Mouse (Mus musculus): ENCODE results near the gene Cdk5rap1. TPM values are rescaled to one million over a fixed set of nuclear protein-coding genes. Genes with fewer than 3 reads are reported as not detected.
"Not testable (repeated sequence)": the region's sequence is repeated elsewhere in the genome, so short reads cannot be mapped to it uniquely, and the experiment has no call there.

The Cdk5rap1 gene
- total and polyA plus RNA-seq, 3 experiments, result 25.8 to 43.5 (median 32.0) TPM

DNA sequence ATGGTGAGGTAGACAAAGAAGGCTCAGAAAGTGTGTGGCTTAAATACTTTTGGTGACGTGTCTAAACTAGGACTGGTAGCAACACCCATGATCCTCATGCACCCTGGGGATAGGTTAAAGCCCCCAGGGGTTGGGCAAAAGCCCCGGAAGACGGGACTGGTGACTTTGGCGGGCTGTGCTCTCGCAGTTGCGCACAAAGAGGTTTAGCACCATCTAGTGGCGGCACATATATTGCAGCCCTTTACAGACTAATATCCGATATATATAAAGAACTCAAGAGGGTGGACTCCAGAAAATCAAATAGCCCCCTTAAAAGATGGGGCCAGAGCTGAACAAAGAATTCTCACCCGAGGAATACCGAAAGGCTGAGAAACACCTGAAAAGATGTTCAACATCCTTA, 78.1 kb downstream of the Cdk5rap1 start:
- dilution Hi-C loops (cut with MboI; ENCODE audit: extremely low pct_ligation_motif_present, extremely low pct_unique_long_range_greater_than_20kb, low sequenced_read_pairs); H3K9ac ChIP-seq (ENCODE audit: insufficient read depth, low read depth); H3K27ac ChIP-seq (ENCODE audit: insufficient read depth, low read depth); H3K9me3 ChIP-seq (replicated peaks; ENCODE audit: low read length); H3K4me3 ChIP-seq (replicated peaks in 1 of 3; ENCODE audit: low read depth in 2 of 3, low read length in 2 of 3, poor library complexity in 1 of 3); H3K36me3 ChIP-seq (replicated peaks in 1 of 2; ENCODE audit: control insufficient read depth in 1 of 2, insufficient read depth in 1 of 2, low read length in 1 of 2); H3K79me2 ChIP-seq (replicated peaks; ENCODE audit: control insufficient read depth, extremely low read depth, insufficient read depth, poor library complexity, severe bottlenecking); H3K4me1 ChIP-seq (ENCODE audit: control insufficient read depth in 1 of 2, insufficient read depth in 2 of 2): not testable (repeated sequence)
- peak; percentile 49 for DNase-seq (ENCODE audit: extremely low read depth)
- H3K4me2 ChIP-seq (ENCODE audit: insufficient read depth, low read depth, poor library complexity, severe bottlenecking), result peak overlapping the region; percentile 6; the same call in 1 of the 2 replicates
- H3K27me3 ChIP-seq (replicated peaks), result peaks cover 41% of the 10 kb centered on the region
- peak; percentile 52 for TF ChIP-seq RAD21 (IDR thresholded peaks at IDR 0.05; ENCODE audit: low read depth, low read length)
- TF ChIP-seq E2F4 (IDR thresholded peaks at IDR 0.05; ENCODE audit: insufficient replicate concordance, low read depth, low read length), result peak; percentile 77; the same call in 1 of the 2 replicates
- TF ChIP-seq NRF1 (IDR thresholded peaks at IDR 0.05; ENCODE audit: low read depth, low read length), result peak; percentile 67
- peak; percentile 64 for TF ChIP-seq ELF1 (IDR thresholded peaks at IDR 0.05; ENCODE audit: low read depth, low read length)
- peak; percentile 35 for TF ChIP-seq SMC3 (IDR thresholded peaks at IDR 0.05; ENCODE audit: low read depth, low read length)
- TF ChIP-seq CTCF (conservative IDR thresholded peaks at IDR 0.05 in 1 of 2, IDR thresholded peaks at IDR 0.05 in 1 of 2; ENCODE audit: low read depth in 2 of 2, low read length in 2 of 2), result peak in 1 of 2 experiments; percentile 62; a peak in 2 of 4 replicates
- in situ Hi-C loops (cut with MboI; ENCODE audit: low pct_ligation_motif_present, low pct_unique_long_range_greater_than_20kb, low sequenced_read_pairs), result loop anchor here (5.0 kb wide), 1 partner anchor 92 kb away; no protein-coding TSS in a partner anchor

DNA sequence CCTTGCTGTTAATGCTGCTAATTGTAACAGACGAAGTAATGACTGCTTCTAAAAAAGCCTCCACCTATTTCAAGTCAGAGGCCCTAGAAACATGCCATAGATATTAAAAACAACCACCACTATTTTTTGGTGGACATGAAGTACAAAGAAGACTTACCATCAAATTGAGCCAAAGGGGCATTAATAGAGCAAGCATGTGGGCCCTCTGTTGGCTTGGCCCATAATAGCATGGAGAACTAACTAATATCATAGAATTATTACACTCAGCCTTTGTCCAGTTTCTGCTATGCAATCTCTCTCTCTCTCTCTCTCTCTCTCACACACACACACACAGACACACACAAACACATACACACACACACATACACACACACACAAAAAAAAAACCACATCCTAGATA, 80.0 kb downstream of the Cdk5rap1 start:
- no peaks in the 10 kb centered on the region for H3K79me2 ChIP-seq (replicated peaks; ENCODE audit: control insufficient read depth, extremely low read depth, insufficient read depth, poor library complexity, severe bottlenecking)
- no peak overlapping the region for H3K4me2 ChIP-seq (ENCODE audit: insufficient read depth, low read depth, poor library complexity, severe bottlenecking)
- H3K4me1 ChIP-seq (ENCODE audit: control insufficient read depth in 1 of 2, insufficient read depth in 2 of 2), result no peaks in the 10 kb centered on the region
- H3K27me3 ChIP-seq (replicated peaks), result peaks cover 39% of the 10 kb centered on the region
- in situ Hi-C loops (cut with MboI; ENCODE audit: low pct_ligation_motif_present, low pct_unique_long_range_greater_than_20kb, low sequenced_read_pairs), result loop anchor here (5.0 kb wide), 1 partner anchor 91 kb away; no protein-coding TSS in a partner anchor
- no peaks in the 10 kb centered on the region for H3K9me3 ChIP-seq (replicated peaks; ENCODE audit: low read length)
- dilution Hi-C loops (cut with MboI; ENCODE audit: extremely low pct_ligation_motif_present, extremely low pct_unique_long_range_greater_than_20kb, low sequenced_read_pairs), result no loop called here
- no peak overlapping the region for H3K27ac ChIP-seq (ENCODE audit: insufficient read depth, low read depth)
- no peak overlapping the region for H3K9ac ChIP-seq (ENCODE audit: insufficient read depth, low read depth)
- TF ChIP-seq CTCF (conservative IDR thresholded peaks at IDR 0.05 in 1 of 2, IDR thresholded peaks at IDR 0.05 in 1 of 2; ENCODE audit: low read depth in 2 of 2, low read length in 2 of 2) (peak in 1 of 2 experiments; percentile 42; a peak in 2 of 4 replicates), CHD2 (IDR thresholded peaks at IDR 0.05; ENCODE audit: low read length) (no peak)
- H3K4me3 ChIP-seq (replicated peaks in 1 of 3; ENCODE audit: low read depth in 2 of 3, low read length in 2 of 3, poor library complexity in 1 of 3), result no peak overlapping the region
- H3K36me3 ChIP-seq (replicated peaks in 1 of 2; ENCODE audit: control insufficient read depth in 1 of 2, insufficient read depth in 1 of 2, low read length in 1 of 2), result no peaks in the 10 kb centered on the region
- DNase-seq (ENCODE audit: extremely low read depth), result no peak

DNA sequence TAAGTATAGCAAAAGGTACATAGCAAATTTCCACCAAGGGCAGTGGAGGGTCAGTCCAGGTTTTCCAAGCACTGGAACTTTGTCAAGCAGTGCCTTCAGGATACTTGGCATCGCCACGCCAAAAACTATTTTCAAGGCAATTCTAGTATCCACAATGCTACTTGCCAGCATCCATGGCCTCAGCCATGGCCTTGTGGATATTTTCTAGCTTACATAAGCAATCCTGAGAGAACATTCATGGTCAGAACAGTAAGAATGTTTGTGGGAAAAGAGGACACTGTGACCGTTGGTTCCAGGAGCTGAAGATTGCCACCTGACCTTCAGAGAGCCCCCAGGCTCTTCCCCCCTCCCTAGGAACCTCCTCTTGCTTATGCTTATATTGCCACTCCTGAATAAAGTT, 80.9 kb downstream of the Cdk5rap1 start:
- H3K9ac ChIP-seq (ENCODE audit: insufficient read depth, low read depth); H3K36me3 ChIP-seq (replicated peaks in 1 of 2; ENCODE audit: control insufficient read depth in 1 of 2, insufficient read depth in 1 of 2, low read length in 1 of 2); dilution Hi-C loops (cut with MboI; ENCODE audit: extremely low pct_ligation_motif_present, extremely low pct_unique_long_range_greater_than_20kb, low sequenced_read_pairs); H3K4me3 ChIP-seq (replicated peaks in 1 of 3; ENCODE audit: low read depth in 2 of 3, low read length in 2 of 3, poor library complexity in 1 of 3); DNase-seq (ENCODE audit: extremely low read depth); H3K4me1 ChIP-seq (ENCODE audit: control insufficient read depth in 1 of 2, insufficient read depth in 2 of 2); H3K4me2 ChIP-seq (ENCODE audit: insufficient read depth, low read depth, poor library complexity, severe bottlenecking); H3K9me3 ChIP-seq (replicated peaks; ENCODE audit: low read length); H3K27ac ChIP-seq (ENCODE audit: insufficient read depth, low read depth); H3K79me2 ChIP-seq (replicated peaks; ENCODE audit: control insufficient read depth, extremely low read depth, insufficient read depth, poor library complexity, severe bottlenecking): not testable (repeated sequence)
- peaks cover 48% of the 10 kb centered on the region for H3K27me3 ChIP-seq (replicated peaks)
- in situ Hi-C loops (cut with MboI; ENCODE audit: low pct_ligation_motif_present, low pct_unique_long_range_greater_than_20kb, low sequenced_read_pairs), result loop anchor here (5.0 kb wide), 1 partner anchor 90 kb away; no protein-coding TSS in a partner anchor

Other genes with a start within 250 kb of the Cdk5rap1 start
- not detected in 2 replicates for gene Bpifa3, start 242.7 kb downstream of the Cdk5rap1 start, total RNA-seq (2012; rRNA removed)
- not detected in 2 replicates for gene Bpifa3, start 242.7 kb downstream of the Cdk5rap1 start, total RNA-seq (2014; rRNA removed)
- gene Bpifa3, start 242.7 kb downstream of the Cdk5rap1 start, polyA plus RNA-seq (2012; ENCODE audit: insufficient read length, low read depth), result not detected in 2 replicates
- not detected in 2 replicates for gene Bpifa1, start 230.1 kb downstream of the Cdk5rap1 start, total RNA-seq (2012; rRNA removed)
- not detected in 2 replicates for gene Bpifa1, start 230.1 kb downstream of the Cdk5rap1 start, total RNA-seq (2014; rRNA removed)
- not detected in 2 replicates for gene Bpifa1, start 230.1 kb downstream of the Cdk5rap1 start, polyA plus RNA-seq (2012; ENCODE audit: insufficient read length, low read depth)
- not detected in 2 replicates for gene Bpifa5, start 210.4 kb downstream of the Cdk5rap1 start, total RNA-seq (2012; rRNA removed)
- not detected in 2 replicates for gene Bpifa5, start 210.4 kb downstream of the Cdk5rap1 start, total RNA-seq (2014; rRNA removed)
- gene Bpifa5, start 210.4 kb downstream of the Cdk5rap1 start, polyA plus RNA-seq (2012; ENCODE audit: insufficient read length, low read depth), result not detected in 2 replicates
- gene Bpifb1, start 182.2 kb downstream of the Cdk5rap1 start, total RNA-seq (2012; rRNA removed), result not detected in 2 replicates
- gene Bpifb1, start 182.2 kb downstream of the Cdk5rap1 start, total RNA-seq (2014; rRNA removed), result not detected in 2 replicates
- not detected in 2 replicates for gene Bpifb1, start 182.2 kb downstream of the Cdk5rap1 start, polyA plus RNA-seq (2012; ENCODE audit: insufficient read length, low read depth)
- not detected in 2 replicates for gene Bpifb5, start 149.3 kb downstream of the Cdk5rap1 start, total RNA-seq (2012; rRNA removed)
- gene Bpifb5, start 149.3 kb downstream of the Cdk5rap1 start, total RNA-seq (2014; rRNA removed), result not detected in 2 replicates
- gene Bpifb5, start 149.3 kb downstream of the Cdk5rap1 start, polyA plus RNA-seq (2012; ENCODE audit: insufficient read length, low read depth), result not detected in 2 replicates
- gene Bpifb9a, start 115.2 kb downstream of the Cdk5rap1 start, total RNA-seq (2012; rRNA removed), result not detected in 2 replicates
- not detected in 2 replicates for gene Bpifb9a, start 115.2 kb downstream of the Cdk5rap1 start, total RNA-seq (2014; rRNA removed)
- not detected in 2 replicates for gene Bpifb9a, start 115.2 kb downstream of the Cdk5rap1 start, polyA plus RNA-seq (2012; ENCODE audit: insufficient read length, low read depth)
- gene Bpifb9b, start 65.8 kb downstream of the Cdk5rap1 start, total RNA-seq (2012; rRNA removed), result not detected in 2 replicates
- gene Bpifb9b, start 65.8 kb downstream of the Cdk5rap1 start, total RNA-seq (2014; rRNA removed), result not detected in 2 replicates
- not detected in 2 replicates for gene Bpifb9b, start 65.8 kb downstream of the Cdk5rap1 start, polyA plus RNA-seq (2012; ENCODE audit: insufficient read length, low read depth)
- gene Snta1, start 35.1 kb upstream of the Cdk5rap1 start, total RNA-seq (2012; rRNA removed), result not detected in 2 replicates
- gene Snta1, start 35.1 kb upstream of the Cdk5rap1 start, total RNA-seq (2014; rRNA removed), result not detected in 2 replicates
- 0.33 and 0.57 TPM in 2 replicates for gene Snta1, start 35.1 kb upstream of the Cdk5rap1 start, polyA plus RNA-seq (2012; ENCODE audit: insufficient read length, low read depth)
- gene Cbfa2t2, start 63.5 kb upstream of the Cdk5rap1 start, total RNA-seq (2012; rRNA removed), result 5.5 and 6.0 TPM in 2 replicates
- gene Cbfa2t2, start 63.5 kb upstream of the Cdk5rap1 start, total RNA-seq (2014; rRNA removed), result 7.0 and 7.4 TPM in 2 replicates
- gene Cbfa2t2, start 63.5 kb upstream of the Cdk5rap1 start, polyA plus RNA-seq (2012; ENCODE audit: insufficient read length, low read depth), result 10.5 and 12.6 TPM in 2 replicates
- 0.85 and 0.92 TPM in 2 replicates for gene 1700003F12Rik, start 174.1 kb upstream of the Cdk5rap1 start, total RNA-seq (2012; rRNA removed)
- 0.52 TPM in 1 of 2 replicates, not detected in the other for gene 1700003F12Rik, start 174.1 kb upstream of the Cdk5rap1 start, total RNA-seq (2014; rRNA removed)
- 0.56 and 0.71 TPM in 2 replicates for gene 1700003F12Rik, start 174.1 kb upstream of the Cdk5rap1 start, polyA plus RNA-seq (2012; ENCODE audit: insufficient read length, low read depth)
- gene Actl10, start 178.8 kb upstream of the Cdk5rap1 start, total RNA-seq (2012; rRNA removed), result 0.17 and 0.25 TPM in 2 replicates
- not detected in 2 replicates for gene Actl10, start 178.8 kb upstream of the Cdk5rap1 start, total RNA-seq (2014; rRNA removed)
- 0.20 and 0.44 TPM in 2 replicates for gene Actl10, start 178.8 kb upstream of the Cdk5rap1 start, polyA plus RNA-seq (2012; ENCODE audit: insufficient read length, low read depth)
- gene Necab3, start 185.9 kb upstream of the Cdk5rap1 start, total RNA-seq (2012; rRNA removed), result 0.80 and 2.8 TPM in 2 replicates
- gene Necab3, start 185.9 kb upstream of the Cdk5rap1 start, total RNA-seq (2014; rRNA removed), result 0.87 and 1.7 TPM in 2 replicates
- gene Necab3, start 185.9 kb upstream of the Cdk5rap1 start, polyA plus RNA-seq (2012; ENCODE audit: insufficient read length, low read depth), result 1.6 and 2.0 TPM in 2 replicates
- gene E2f1, start 196.9 kb upstream of the Cdk5rap1 start, total RNA-seq (2012; rRNA removed), result 5.3 and 6.5 TPM in 2 replicates
- gene E2f1, start 196.9 kb upstream of the Cdk5rap1 start, total RNA-seq (2014; rRNA removed), result 4.5 and 5.1 TPM in 2 replicates
- 19.4 and 19.6 TPM in 2 replicates for gene E2f1, start 196.9 kb upstream of the Cdk5rap1 start, polyA plus RNA-seq (2012; ENCODE audit: insufficient read length, low read depth)
- 7.2 and 7.6 TPM in 2 replicates for gene Pxmp4, start 230.7 kb upstream of the Cdk5rap1 start, total RNA-seq (2012; rRNA removed)
- 8.7 and 9.4 TPM in 2 replicates for gene Pxmp4, start 230.7 kb upstream of the Cdk5rap1 start, total RNA-seq (2014; rRNA removed)
- gene Pxmp4, start 230.7 kb upstream of the Cdk5rap1 start, polyA plus RNA-seq (2012; ENCODE audit: insufficient read length, low read depth), result 5.5 and 6.0 TPM in 2 replicates
- 1.6 and 1.7 TPM in 2 replicates for gene Zfp341, start 240.3 kb upstream of the Cdk5rap1 start, total RNA-seq (2012; rRNA removed)
- gene Zfp341, start 240.3 kb upstream of the Cdk5rap1 start, total RNA-seq (2014; rRNA removed), result 0.58 and 0.77 TPM in 2 replicates
- gene Zfp341, start 240.3 kb upstream of the Cdk5rap1 start, polyA plus RNA-seq (2012; ENCODE audit: insufficient read length, low read depth), result 4.1 and 4.4 TPM in 2 replicates
- gene 4930519P11Rik, start 240.4 kb upstream of the Cdk5rap1 start, total RNA-seq (2012; rRNA removed), result not detected in 2 replicates
- not detected in 2 replicates for gene 4930519P11Rik, start 240.4 kb upstream of the Cdk5rap1 start, total RNA-seq (2014; rRNA removed)
- not detected in 2 replicates for gene 4930519P11Rik, start 240.4 kb upstream of the Cdk5rap1 start, polyA plus RNA-seq (2012; ENCODE audit: insufficient read length, low read depth)